ENCODE assay signal across 8 mouse cellular contexts in genomic region chr4:127330181-127331100, GRCm38 (mm10). TPM values are rescaled to one million over a fixed set of nuclear protein-coding genes. Genes with fewer than 3 reads are reported as not detected.
DNase-seq lines count a peak whose midpoint lies in the region; ATAC-seq and TF ChIP-seq lines count a peak whose summit lies in the region.

Gjb3 (minus strand) TSS chr4:127330844.

- no peak within 1 kb of the TSS for H3K9ac ChIP-seq in heart, embryonic 11.5 days (ENCODE audit: low read depth, low read length)
- H3K9ac ChIP-seq in heart, adult 2 months (ENCODE audit: low read depth, low read length) = no peak within 1 kb of the TSS
- no peak within 1 kb of the TSS for H3K9ac ChIP-seq in forebrain, embryonic 11.5 days (ENCODE audit: low read length)
- no peak within 1 kb of the TSS for H3K9ac ChIP-seq in liver, embryonic 12.5 days
- peak within 1 kb of the TSS; percentile 55 for H3K9ac ChIP-seq in stomach, embryonic 16.5 days (ENCODE audit: low read length)

- peaks cover 61% of the 10 kb centered on the region for H3K27me3 ChIP-seq in heart, embryonic 11.5 days (ENCODE audit: control insufficient read depth, insufficient read depth, low read length)
- peaks cover 8% of the 10 kb centered on the region for H3K27me3 ChIP-seq in heart, adult 2 months (ENCODE audit: control insufficient read depth, insufficient read depth, low read length)
- peaks cover 28% of the 10 kb centered on the region for H3K27me3 ChIP-seq in forebrain, embryonic 11.5 days (ENCODE audit: control insufficient read depth, insufficient read depth, low read length)
- H3K27me3 ChIP-seq in liver, embryonic 12.5 days (replicated peaks) = peaks cover 73% of the 10 kb centered on the region
- peaks cover 36% of the 10 kb centered on the region for H3K27me3 ChIP-seq in stomach, embryonic 16.5 days (ENCODE audit: control insufficient read depth, insufficient read depth, low read length)

- no peaks in the 10 kb centered on the region for H3K79me2 ChIP-seq in heart, adult 2 months (replicated peaks; ENCODE audit: control insufficient read depth, insufficient read depth, low read length)

- no peak for TF ChIP-seq CTCF in heart, adult 2 months (IDR thresholded peaks at IDR 0.05)

- H3K9me3 ChIP-seq in heart, embryonic 11.5 days (replicated peaks; ENCODE audit: control insufficient read depth, low read length) = no peaks in the 10 kb centered on the region
- no peaks in the 10 kb centered on the region for H3K9me3 ChIP-seq in forebrain, embryonic 11.5 days (ENCODE audit: control insufficient read depth, low read length)
- no peaks in the 10 kb centered on the region for H3K9me3 ChIP-seq in liver, embryonic 12.5 days (replicated peaks)
- H3K9me3 ChIP-seq in stomach, embryonic 16.5 days (replicated peaks; ENCODE audit: control insufficient read depth, low read length) = no peaks in the 10 kb centered on the region

- no peak for TF ChIP-seq EP300 in heart, adult 2 months (IDR thresholded peaks at IDR 0.05; ENCODE audit: insufficient read depth, low read depth, low read length)

- H3K4me3 ChIP-seq in heart, embryonic 11.5 days (ENCODE audit: low read depth, low read length) = peak within 1 kb of the TSS; percentile 31; the same call in 1 of the 2 replicates
- no peak within 1 kb of the TSS for H3K4me3 ChIP-seq in heart, adult 2 months
- no peak within 1 kb of the TSS for H3K4me3 ChIP-seq in forebrain, embryonic 11.5 days (ENCODE audit: low read depth, low read length)
- no peak within 1 kb of the TSS for H3K4me3 ChIP-seq in liver, embryonic 12.5 days
- H3K4me3 ChIP-seq in stomach, embryonic 16.5 days (replicated peaks; ENCODE audit: low read length) = peak within 1 kb of the TSS; percentile 38

- TF ChIP-seq POLR2A in heart, adult 2 months (IDR thresholded peaks at IDR 0.05; ENCODE audit: insufficient read depth, low read depth, low read length) = no peak

- no peak for ATAC-seq in heart, embryonic 11.5 days (replicated peaks; ENCODE audit: insufficient number of reproducible peaks, low FRiP score, low TSS enrichment)
- no peak for ATAC-seq in forebrain, embryonic 11.5 days (replicated peaks; ENCODE audit: low FRiP score)
- no peak for ATAC-seq in liver, embryonic 12.5 days
- ATAC-seq in stomach, embryonic 16.5 days (ENCODE audit: insufficient read depth, low FRiP score) = no peak

- intact Hi-C loops in heart, adult 2 months (cut with DNase I) = no loop called here

- no peak within 1 kb of the TSS for H3K27ac ChIP-seq in heart, embryonic 11.5 days (ENCODE audit: low read depth, low read length)
- no peak within 1 kb of the TSS for H3K27ac ChIP-seq in heart, adult 2 months
- no peak within 1 kb of the TSS for H3K27ac ChIP-seq in forebrain, embryonic 11.5 days (ENCODE audit: low read depth, low read length)
- no peak within 1 kb of the TSS for H3K27ac ChIP-seq in liver, embryonic 12.5 days
- H3K27ac ChIP-seq in stomach, embryonic 16.5 days (ENCODE audit: low read length) = peak within 1 kb of the TSS; percentile 29; the same call in 1 of the 2 replicates

- no peak for DNase-seq in heart, adult 2 months
- DNase-seq in ES-CJ7 (ENCODE audit: low read depth, low spot score) = peak; percentile 60
- peak; percentile 65 for DNase-seq in forebrain, embryonic 11.5 days (ENCODE audit: low spot score)
- no peak for DNase-seq in spleen, adult 18-20 months
- DNase-seq in lung, postnatal 25 days (ENCODE audit: low spot score) = no peak

- peaks cover 14% of the 10 kb centered on the region for H3K4me1 ChIP-seq in heart, embryonic 11.5 days (ENCODE audit: control insufficient read depth, insufficient read depth, low read length)
- H3K4me1 ChIP-seq in heart, adult 2 months (ENCODE audit: control insufficient read depth, insufficient read depth, low read length) = no peaks in the 10 kb centered on the region
- peaks cover 4% of the 10 kb centered on the region; the same call in 1 of the 2 replicates for H3K4me1 ChIP-seq in forebrain, embryonic 11.5 days (replicated peaks; ENCODE audit: control insufficient read depth, insufficient read depth, low read length)
- H3K4me1 ChIP-seq in liver, embryonic 12.5 days = peaks cover 10% of the 10 kb centered on the region
- H3K4me1 ChIP-seq in stomach, embryonic 16.5 days (ENCODE audit: control insufficient read depth, insufficient read depth, low read length) = peaks cover 13% of the 10 kb centered on the region; the same call in 1 of the 2 replicates

- H3K36me3 ChIP-seq in heart, embryonic 11.5 days (ENCODE audit: control insufficient read depth, insufficient read depth, low read length) = no peaks in the 10 kb centered on the region
- no peaks in the 10 kb centered on the region for H3K36me3 ChIP-seq in heart, adult 2 months (ENCODE audit: control insufficient read depth, insufficient read depth, low read length)
- H3K36me3 ChIP-seq in forebrain, embryonic 11.5 days (ENCODE audit: control insufficient read depth, insufficient read depth, low read length) = no peaks in the 10 kb centered on the region
- no peaks in the 10 kb centered on the region for H3K36me3 ChIP-seq in liver, embryonic 12.5 days
- H3K36me3 ChIP-seq in stomach, embryonic 16.5 days (ENCODE audit: control insufficient read depth, insufficient read depth, low read length) = no peaks in the 10 kb centered on the region

- H3K4me2 ChIP-seq in heart, embryonic 11.5 days = peak within 1 kb of the TSS; percentile 56
- no peak within 1 kb of the TSS; the same call in 1 of the 2 replicates for H3K4me2 ChIP-seq in forebrain, embryonic 11.5 days (ENCODE audit: low read depth, low read length, severe bottlenecking)
- H3K4me2 ChIP-seq in liver, embryonic 12.5 days = peak within 1 kb of the TSS; percentile 28; the same call in 1 of the 2 replicates
- peak within 1 kb of the TSS; percentile 41 for H3K4me2 ChIP-seq in stomach, embryonic 16.5 days (ENCODE audit: low read depth, low read length)

- 2% methylated on average over 49 of the region's 49 CpGs for WGBS in heart, embryonic 11.5 days (ENCODE audit: insufficient replicate concordance)
- WGBS in heart, adult 2 months = 3% methylated on average over 49 of the region's 49 CpGs
- 2% methylated on average over 49 of the region's 49 CpGs for WGBS in forebrain, embryonic 11.5 days
- WGBS in liver, embryonic 12.5 days (ENCODE audit: insufficient replicate concordance) = 4% methylated on average over 47 of the region's 49 CpGs
- 2% methylated on average over 48 of the region's 49 CpGs for WGBS in stomach, embryonic 16.5 days

RNA-seq across cellular contexts. Expression of gene Gjb3, which starts in this region (rescaled TPM):
- polyA plus RNA-seq in heart, embryonic 11.5 days (2014; fragmentation: Nextera tagmentation; extraction: Ambion mirVana) = 0.16 and 0.41 TPM in 2 replicates
- total RNA-seq in heart, adult 2 months (2021) = not detected
- polyA plus RNA-seq in heart, adult 2 months (2012; rRNA removed) = 0.25 TPM in 1 of 2 replicates, not detected in the other
- 0.56 and 0.94 TPM in 2 replicates for polyA plus RNA-seq in forebrain, embryonic 11.5 days (2014; fragmentation: Nextera tagmentation; extraction: Ambion mirVana)
- polyA plus RNA-seq in liver, embryonic 12.5 days (2016; fragmentation: Nextera tagmentation; extraction: Ambion mirVana) = 0.16 TPM in 1 of 2 replicates, not detected in the other
- polyA plus RNA-seq in stomach, embryonic 16.5 days (2015; fragmentation: Nextera tagmentation; extraction: Ambion mirVana) = 7.0 and 9.8 TPM in 2 replicates

Comparison
In these comparisons a context has a peak if more than half of its experiments do, and no peak if none do; other contexts are left out.
1. H3K4me3 ChIP-seq: peak in heart, embryonic 11.5 days (single experiment) and stomach, embryonic 16.5 days (single experiment); none in heart, adult 2 months (single experiment), forebrain, embryonic 11.5 days (single experiment) and liver, embryonic 12.5 days (single experiment).
2. Peak in DNase-seq in forebrain, embryonic 11.5 days; RNA of the gene not detected or under 1 TPM.